Mouse (Mus musculus) pancreas, adult 10 weeks (tissue): Measurements from ENCODE around the gene Emp2. TPM values are rescaled to one million over a fixed set of nuclear protein-coding genes. Genes with fewer than 3 reads are reported as not detected.

ENCODE experiments used
- polyA plus RNA-seq: library from polyadenylated mRNA; stranded (reverse); fragments of 350-450 nt; fragmentation: Illumina TruSeq; extraction: RNeasy Lipid Tissue Mini Kit (QIAGEN cat#74804); gene quantifications from one replicate; pipeline ENCODE4 v1.2.3, GENCODE M21; 2015; ENCODE audit warnings: low read depth, low replicate concordance; ENCODE audit not compliant: insufficient read depth

Gene Emp2
- polyA plus RNA-seq = 14.7 TPM

DNA sequence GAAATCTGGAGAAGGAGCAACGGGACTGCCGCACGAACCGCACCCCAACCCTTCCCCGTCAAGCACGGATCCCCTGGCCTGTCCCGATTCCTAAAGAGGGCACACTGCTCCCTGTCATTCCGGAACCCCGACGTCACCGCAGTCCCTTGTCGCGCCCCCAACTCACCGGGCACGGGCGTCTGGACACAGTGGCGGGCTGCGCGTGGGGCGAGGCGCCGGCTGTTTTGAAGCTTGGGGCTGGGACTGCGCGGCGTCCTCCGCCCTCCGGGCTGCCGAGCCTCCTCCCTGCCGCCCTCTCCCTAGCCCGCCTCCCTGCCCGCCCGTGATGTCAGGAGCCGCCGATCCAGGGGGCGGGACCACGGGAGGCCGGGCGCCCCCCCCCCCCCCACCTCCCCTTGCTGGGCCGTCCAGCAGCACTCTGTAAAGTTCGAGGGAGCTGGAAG is at the start of gene Emp2:
Gene Emp2 (minus strand): TSS at position 323 of the 443 bp plus-strand sequence.

Other genes starting within 250 kb of the Emp2 start
- gene Rpl39l, start 143.7 kb downstream of the Emp2 start, polyA plus RNA-seq = not detected
- not detected for gene Atf7ip2, start 121.3 kb downstream of the Emp2 start, polyA plus RNA-seq
- gene Tekt5, start 81.5 kb upstream of the Emp2 start, polyA plus RNA-seq = not detected
- gene Nubp1, start 98.0 kb upstream of the Emp2 start, polyA plus RNA-seq = 5.4 TPM
- gene Tvp23a, start 133.4 kb upstream of the Emp2 start, polyA plus RNA-seq = 0.41 TPM
- 0.17 TPM for gene Ciita, start 166.1 kb upstream of the Emp2 start, polyA plus RNA-seq
- 24.7 TPM for gene Dexi, start 229.1 kb upstream of the Emp2 start, polyA plus RNA-seq
- 3.0 TPM for gene Clec16a, start 231.4 kb upstream of the Emp2 start, polyA plus RNA-seq